Mouse (Mus musculus) embryonic facial prominence, embryonic 13.5 days (tissue): ENCODE data around the gene Palld. TPM values are rescaled to one million over a fixed set of nuclear protein-coding genes. Genes with fewer than 3 reads are reported as not detected.

ENCODE experiments used
- ATAC-seq: fragments of 200-750 bp; cut with Nextera tagmentation; 2 replicates; pipeline ENCODE4 v1.8.0; 2017; ENCODE audit warnings: low read depth; ENCODE audit not compliant: insufficient number of reproducible peaks, insufficient read depth, low FRiP score, low TSS enrichment
- H3K27ac ChIP-seq: fragments of 300-500 bp; sonication (generic); 2 replicates; pipeline ENCODE4 v1.5.1; 2015; ENCODE audit warnings: moderate library complexity, mild to moderate bottlenecking, inconsistent platforms
- H3K27me3 ChIP-seq: fragments of 300-500 bp; sonication (generic); 2 replicates; pipeline ENCODE4 v1.6.1; 2015; ENCODE audit warnings: mild to moderate bottlenecking, inconsistent platforms
- H3K36me3 ChIP-seq: fragments of 300-500 bp; sonication (generic); 2 replicates; pipeline ENCODE4 v1.6.1; 2015; ENCODE audit warnings: mild to moderate bottlenecking, inconsistent platforms
- H3K4me1 ChIP-seq: fragments of 300-500 bp; sonication (generic); 2 replicates; pipeline ENCODE4 v1.6.1; 2015; ENCODE audit warnings: inconsistent platforms
- H3K4me2 ChIP-seq: fragments of 300-500 bp; sonication (generic); 2 replicates; pipeline ENCODE4 v1.6.1; 2015; ENCODE audit warnings: moderate library complexity, mild to moderate bottlenecking, inconsistent platforms
- H3K4me3 ChIP-seq: fragments of 300-500 bp; sonication (generic); 2 replicates; pipeline ENCODE4 v1.5.1; 2015; ENCODE audit warnings: mild to moderate bottlenecking, inconsistent platforms
- H3K9ac ChIP-seq: fragments of 300-500 bp; sonication (generic); 2 replicates; pipeline ENCODE4 v1.6.1; 2015; ENCODE audit warnings: mild to moderate bottlenecking, inconsistent platforms
- H3K9me3 ChIP-seq: fragments of 300-500 bp; sonication (generic); 2 replicates; pipeline ENCODE4 v1.6.1; 2016; ENCODE audit warnings: inconsistent platforms
- WGBS: fragments of 180-500 bp; shearing (Covaris S2); methylation state at CpG from one replicate; pipeline ENCODE4 v1.1.7; 2015; ENCODE audit warnings: mixed read lengths; 5-methylcytosine and 5-hydroxymethylcytosine counted together
- polyA plus RNA-seq: library from polyadenylated mRNA; unstranded; fragments of >200 nt; fragmentation: Nextera tagmentation; extraction: Ambion mirVana; gene quantifications from 2 replicates; pipeline ENCODE4 v1.2.1, GENCODE M21; 2015

Gene Palld
- polyA plus RNA-seq, 1 experiment from 2014 or later, result 146 TPM

- peak overlapping the region; percentile 51 for H3K27ac ChIP-seq
- WGBS, result 60% methylated on average over 8 of the region's 8 CpGs
- peaks cover 44% of the 10 kb centered on the region for H3K4me1 ChIP-seq
- ATAC-seq, result no peak
- H3K4me3 ChIP-seq, result no peak overlapping the region
- H3K36me3 ChIP-seq, result peaks cover 8% of the 10 kb centered on the region; the same call in 1 of the 2 replicates
- H3K9me3 ChIP-seq, result no peaks in the 10 kb centered on the region
- no peak overlapping the region for H3K4me2 ChIP-seq
- no peak overlapping the region for H3K9ac ChIP-seq
- no peaks in the 10 kb centered on the region for H3K27me3 ChIP-seq
These were observed 329.1 kb downstream of the Palld start for GRCm38 (mm10) chr8:61573179-61573937.

GRCm38 (mm10) chr8:61572697-61573096 is 329.8 kb downstream of the Palld start:
- Histone ChIP-seq H3K27ac (no peak overlapping the region), H3K4me1 (peaks cover 44% of the 10 kb centered on the region), H3K9ac (no peak overlapping the region), H3K4me2 (no peak overlapping the region), H3K9me3 (no peaks in the 10 kb centered on the region), H3K36me3 (0 out of 2 replicates have a peak, but pooled peaks cover 11% of the 10 kb centered on the region), H3K4me3 (no peak overlapping the region), H3K27me3 (no peaks in the 10 kb centered on the region)
- WGBS, result 85% methylated on average over 6 of the region's 6 CpGs
- ATAC-seq, result no peak

- Histone ChIP-seq H3K4me2 (no peak overlapping the region), H3K9me3 (no peaks in the 10 kb centered on the region), H3K4me3 (no peak overlapping the region), H3K27ac (no peak overlapping the region), H3K27me3 (no peaks in the 10 kb centered on the region), H3K36me3 (0 out of 2 replicates have a peak, but pooled peaks cover 9% of the 10 kb centered on the region), H3K9ac (no peak overlapping the region), H3K4me1 (peaks cover 36% of the 10 kb centered on the region)
- WGBS, result 90% methylated on average over 2 of the region's 2 CpGs
- ATAC-seq, result no peak
These were observed 331.9 kb downstream of the Palld start for GRCm38 (mm10) chr8:61570637-61571036.

GRCm38 (mm10) chr8:61569721-61570120 is 332.8 kb downstream of the Palld start:
- H3K4me3 ChIP-seq, result no peak overlapping the region
- peaks cover 32% of the 10 kb centered on the region for H3K4me1 ChIP-seq
- H3K27ac ChIP-seq, result peak overlapping the region; percentile 77
- ATAC-seq, result no peak
- no peak overlapping the region for H3K9ac ChIP-seq
- no peaks in the 10 kb centered on the region for H3K27me3 ChIP-seq
- no peak overlapping the region for H3K4me2 ChIP-seq
- H3K36me3 ChIP-seq, result 0 out of 2 replicates have a peak, but pooled peaks cover 9% of the 10 kb centered on the region
- H3K9me3 ChIP-seq, result no peaks in the 10 kb centered on the region
- WGBS, result 35% methylated on average over 4 of the region's 4 CpGs

GRCm38 (mm10) chr8:61569211-61569610 is 333.3 kb downstream of the Palld start:
- Histone ChIP-seq H3K9ac (no peak overlapping the region), H3K4me1 (peaks cover 27% of the 10 kb centered on the region), H3K27ac (no peak overlapping the region; the same call in 1 of the 2 replicates), H3K9me3 (no peaks in the 10 kb centered on the region), H3K4me2 (no peak overlapping the region), H3K4me3 (no peak overlapping the region), H3K36me3 (0 out of 2 replicates have a peak, but pooled peaks cover 9% of the 10 kb centered on the region), H3K27me3 (no peaks in the 10 kb centered on the region)
- no peak for ATAC-seq

GRCm38 (mm10) chr8:61563378-61563777 is 339.1 kb downstream of the Palld start:
- WGBS, result 83% methylated on average over 4 of the region's 4 CpGs
- no peaks in the 10 kb centered on the region for H3K27me3 ChIP-seq
- H3K9ac ChIP-seq, result no peak overlapping the region
- H3K4me3 ChIP-seq, result no peak overlapping the region
- H3K9me3 ChIP-seq, result no peaks in the 10 kb centered on the region
- H3K4me1 ChIP-seq, result peaks cover 18% of the 10 kb centered on the region
- H3K36me3 ChIP-seq, result 0 out of 2 replicates have a peak, but pooled peaks cover 17% of the 10 kb centered on the region
- no peak overlapping the region for H3K27ac ChIP-seq
- ATAC-seq, result no peak
- H3K4me2 ChIP-seq, result no peak overlapping the region

- Histone ChIP-seq H3K4me1 (peaks cover 24% of the 10 kb centered on the region), H3K4me2 (no peak overlapping the region), H3K27me3 (no peaks in the 10 kb centered on the region), H3K9ac (no peak overlapping the region), H3K36me3 (0 out of 2 replicates have a peak, but pooled peaks cover 10% of the 10 kb centered on the region), H3K4me3 (no peak overlapping the region), H3K27ac (no peak overlapping the region), H3K9me3 (no peaks in the 10 kb centered on the region)
- WGBS, result 85% methylated on average over 4 of the region's 4 CpGs
- ATAC-seq, result no peak
These were observed 339.9 kb downstream of the Palld start for GRCm38 (mm10) chr8:61562626-61563025.

- no peak overlapping the region for H3K4me3 ChIP-seq
- peaks cover 34% of the 10 kb centered on the region for H3K4me1 ChIP-seq
- 0 out of 2 replicates have a peak, but pooled peaks cover 8% of the 10 kb centered on the region for H3K36me3 ChIP-seq
- H3K9ac ChIP-seq, result no peak overlapping the region
- no peaks in the 10 kb centered on the region for H3K27me3 ChIP-seq
- ATAC-seq, result no peak
- H3K9me3 ChIP-seq, result no peaks in the 10 kb centered on the region
- H3K27ac ChIP-seq, result no peak overlapping the region
- H3K4me2 ChIP-seq, result no peak overlapping the region
- 94% methylated on average over 5 of the region's 5 CpGs for WGBS
These were observed 341.3 kb downstream of the Palld start for GRCm38 (mm10) chr8:61561220-61561619.

GRCm38 (mm10) chr8:61559979-61560378 is 342.5 kb downstream of the Palld start:
- no peak overlapping the region for H3K4me3 ChIP-seq
- no peak overlapping the region; the same call in 1 of the 2 replicates for H3K9ac ChIP-seq
- H3K36me3 ChIP-seq, result 0 out of 2 replicates have a peak, but pooled peaks cover 8% of the 10 kb centered on the region
- no peak for ATAC-seq
- H3K27me3 ChIP-seq, result no peaks in the 10 kb centered on the region
- peaks cover 47% of the 10 kb centered on the region for H3K4me1 ChIP-seq
- WGBS, result 87% methylated on average over 4 of the region's 4 CpGs
- no peak overlapping the region for H3K4me2 ChIP-seq
- peak overlapping the region; percentile 48; the same call in 1 of the 2 replicates for H3K27ac ChIP-seq
- no peaks in the 10 kb centered on the region for H3K9me3 ChIP-seq

GRCm38 (mm10) chr8:61559450-61559849 is 343.0 kb downstream of the Palld start:
- Histone ChIP-seq H3K9ac (no peak overlapping the region; the same call in 1 of the 2 replicates), H3K4me2 (no peak overlapping the region)

GRCm38 (mm10) chr8:61558051-61558846 is 344.2 kb downstream of the Palld start:
- no peak overlapping the region for H3K4me3 ChIP-seq
- H3K9me3 ChIP-seq, result no peaks in the 10 kb centered on the region
- 86% methylated on average over 12 of the region's 12 CpGs for WGBS

More at GRCm38 (mm10) chr8:61559450-61559849, 343.0 kb downstream of the Palld start:
- Histone ChIP-seq H3K4me1 (peaks cover 48% of the 10 kb centered on the region), H3K9me3 (no peaks in the 10 kb centered on the region), H3K27me3 (no peaks in the 10 kb centered on the region), H3K36me3 (0 out of 2 replicates have a peak, but pooled peaks cover 8% of the 10 kb centered on the region), H3K27ac (peak overlapping the region; percentile 48; the same call in 1 of the 2 replicates), H3K4me3 (no peak overlapping the region)
- WGBS, result 76% methylated on average over 5 of the region's 5 CpGs
- ATAC-seq, result no peak

More at GRCm38 (mm10) chr8:61558051-61558846, 344.2 kb downstream of the Palld start:
- Histone ChIP-seq H3K27me3 (no peaks in the 10 kb centered on the region), H3K4me2 (no peak overlapping the region), H3K9ac (no peak overlapping the region), H3K4me1 (peaks cover 55% of the 10 kb centered on the region), H3K36me3 (0 out of 2 replicates have a peak, but pooled peaks cover 5% of the 10 kb centered on the region), H3K27ac (no peak overlapping the region)
- ATAC-seq, result no peak
